Mouse (Mus musculus) liver, postnatal 0 days (tissue): ENCODE measurements around the gene Dgcr2.

ENCODE experiments used
- CTCF ChIP-seq: sonication (generic); IDR thresholded peaks from 2 replicates; pipeline ENCODE4 v1.5.1; 2016; ENCODE audit warnings: antibody characterized with exemption, low read depth
- EP300 ChIP-seq: IDR thresholded peaks from 2 replicates; pipeline ENCODE4 v1.6.1; 2016; ENCODE audit warnings: antibody characterized with exemption, low read depth, mild to moderate bottlenecking

DNA sequence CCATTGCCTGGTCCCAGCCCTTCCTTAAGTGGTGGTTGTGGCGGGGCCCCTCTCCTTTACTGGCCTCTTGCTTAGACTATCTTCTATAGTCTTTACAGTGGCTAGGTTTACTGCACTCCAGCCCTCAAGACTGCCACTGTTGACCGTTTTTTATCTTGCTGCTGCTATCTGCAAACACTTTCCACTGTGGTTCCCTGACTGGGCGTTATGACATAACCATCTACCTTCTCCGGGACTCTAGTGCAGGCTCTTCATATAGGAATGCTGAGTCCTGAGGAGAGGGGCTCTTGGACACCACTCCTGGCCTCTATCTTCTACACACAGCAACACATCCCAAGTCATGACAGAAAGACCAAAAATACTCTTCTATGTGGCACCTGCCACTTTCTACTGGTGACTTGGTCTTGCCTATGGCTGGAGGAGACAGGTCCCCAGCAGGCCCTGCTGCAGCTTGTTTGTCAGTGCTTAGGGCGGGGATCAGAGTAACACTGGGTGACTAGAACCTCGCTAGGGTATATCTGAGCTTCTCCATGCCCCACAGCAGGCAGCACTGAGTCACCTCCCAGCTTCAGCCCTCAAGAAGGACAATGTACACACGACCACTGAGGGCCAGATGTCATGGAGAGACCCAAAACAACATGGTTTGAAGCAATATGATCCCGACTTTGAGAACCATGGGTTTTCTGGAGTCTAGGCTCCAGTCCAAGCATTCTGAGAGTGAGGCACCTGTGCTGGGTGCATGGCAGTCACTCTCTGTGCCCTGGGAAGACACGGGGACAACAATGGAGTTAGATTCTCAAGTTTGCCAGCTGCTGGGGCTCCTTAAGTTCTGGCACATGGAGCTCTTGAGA lies 35.5 kb upstream of the Dgcr2 start:
- TF ChIP-seq EP300 = peak; percentile 33; the same call in 1 of the 2 replicates
- no peak for TF ChIP-seq CTCF
